ENCODE assay signal across 8 mouse cellular contexts in the genomic region with DNA sequence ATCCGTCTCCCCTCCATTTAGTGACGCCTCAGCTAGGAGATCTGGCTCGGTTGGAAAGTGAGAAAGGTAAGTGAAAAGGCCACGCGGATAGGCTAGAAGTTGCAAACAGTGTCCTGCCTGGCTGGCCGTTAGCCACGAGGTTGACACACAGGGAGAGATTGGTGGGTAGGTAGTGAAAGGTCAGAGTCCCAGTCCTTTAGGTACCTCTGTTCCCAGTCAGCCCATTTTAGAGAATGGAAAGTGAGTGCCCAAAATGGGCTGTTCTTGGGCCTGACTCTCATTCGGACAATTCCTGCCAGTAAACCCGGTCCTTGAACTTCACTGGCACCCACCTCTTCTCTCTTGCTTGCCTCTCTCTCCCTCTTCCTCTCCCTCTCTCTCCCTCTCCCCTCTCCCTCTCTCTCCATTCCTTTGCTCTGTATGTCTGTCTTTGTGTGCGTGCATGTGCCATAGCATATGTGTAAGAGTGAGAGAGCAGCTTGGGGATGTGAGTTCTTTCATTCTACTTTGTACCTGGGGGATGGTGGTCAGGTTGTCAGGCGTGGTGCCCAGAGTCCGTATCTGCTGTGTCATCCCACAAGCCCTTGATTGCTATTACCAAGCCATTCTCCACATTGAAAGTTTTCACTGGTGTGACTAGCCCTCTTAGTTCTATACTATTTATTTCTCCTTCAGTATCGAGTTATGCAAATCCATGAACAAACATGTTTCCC. TPM values are rescaled to one million over a fixed set of nuclear protein-coding genes. Genes with fewer than 3 reads are reported as not detected.
A peak's percentile ranks its signal among the peaks of the same experiment; 100 is the strongest.
DNase-seq lines count a peak whose midpoint lies in the region; ATAC-seq and TF ChIP-seq lines count a peak whose summit lies in the region.

A gene (minus strand): TSS at position 4 of the 713 bp plus-strand sequence.

- H3K27ac ChIP-seq in CH12.LX (ENCODE audit: insufficient read depth, low read depth), result peak within 1 kb of the TSS; percentile 47
- H3K27ac ChIP-seq in embryonic facial prominence, embryonic 15.5 days (replicated peaks), result peak within 1 kb of the TSS; percentile 88
- peak within 1 kb of the TSS; percentile 88 for H3K27ac ChIP-seq in heart, postnatal 0 days (ENCODE audit: low read depth)
- H3K27ac ChIP-seq in limb, embryonic 10.5 days, result peak within 1 kb of the TSS; percentile 96
- H3K27ac ChIP-seq in neural tube, embryonic 13.5 days (replicated peaks), result peak within 1 kb of the TSS; percentile 88

- DNase-seq in frontal cortex, postnatal 14 days (ENCODE audit: low spot score in 2 of 2), result no peak
- peak; percentile 29 for DNase-seq in CH12.LX (ENCODE audit: extremely low read depth)
- no peak for DNase-seq in heart, postnatal 0 days (ENCODE audit: low spot score)
- no peak for DNase-seq in limb, embryonic 10.5 days (ENCODE audit: low spot score)
- no peak for DNase-seq in thymus, adult 18-20 months

- peak within 1 kb of the TSS; percentile 90 to 100 (median 93) for H3K4me3 ChIP-seq in CH12.LX (replicated peaks in 1 of 3; ENCODE audit: low read depth in 2 of 3, low read length in 2 of 3, poor library complexity in 1 of 3)
- peak within 1 kb of the TSS; percentile 63 for H3K4me3 ChIP-seq in embryonic facial prominence, embryonic 15.5 days (replicated peaks)
- H3K4me3 ChIP-seq in heart, postnatal 0 days (ENCODE audit: low read depth, low read length), result peak within 1 kb of the TSS; percentile 82
- peak within 1 kb of the TSS; percentile 97 for H3K4me3 ChIP-seq in limb, embryonic 10.5 days
- H3K4me3 ChIP-seq in neural tube, embryonic 13.5 days, result peak within 1 kb of the TSS; percentile 85

- H3K4me2 ChIP-seq in CH12.LX (ENCODE audit: insufficient read depth, low read depth, poor library complexity, severe bottlenecking), result peak within 1 kb of the TSS; percentile 94
- H3K4me2 ChIP-seq in embryonic facial prominence, embryonic 15.5 days (replicated peaks), result peak within 1 kb of the TSS; percentile 75
- peak within 1 kb of the TSS; percentile 82 for H3K4me2 ChIP-seq in heart, postnatal 0 days (ENCODE audit: low read depth, low read length)
- peak within 1 kb of the TSS; percentile 83 for H3K4me2 ChIP-seq in neural tube, embryonic 13.5 days

- dilution Hi-C loops in CH12.LX (cut with MboI; ENCODE audit: extremely low pct_ligation_motif_present, extremely low pct_unique_long_range_greater_than_20kb, low sequenced_read_pairs), result no loop called here

- TF ChIP-seq POLR2A in CH12.LX (IDR thresholded peaks at IDR 0.05; ENCODE audit: low read depth, low read length), result no peak; the same call in 1 of the 2 replicates

- H3K27me3 ChIP-seq in CH12.LX (replicated peaks), result no peaks in the 10 kb centered on the region
- no peaks in the 10 kb centered on the region for H3K27me3 ChIP-seq in embryonic facial prominence, embryonic 15.5 days
- H3K27me3 ChIP-seq in heart, postnatal 0 days (ENCODE audit: control insufficient read depth, insufficient read depth, low read length), result no peaks in the 10 kb centered on the region
- H3K27me3 ChIP-seq in limb, embryonic 10.5 days (ENCODE audit: low read depth, poor library complexity, severe bottlenecking), result no peaks in the 10 kb centered on the region
- no peaks in the 10 kb centered on the region for H3K27me3 ChIP-seq in neural tube, embryonic 13.5 days

- in situ Hi-C loops in CH12.LX (cut with MboI; ENCODE audit: low pct_ligation_motif_present, low pct_unique_long_range_greater_than_20kb, low sequenced_read_pairs), result no loop called here

- peaks cover 11 to 40% of the 10 kb centered on the region in 2 experiments for H3K4me1 ChIP-seq in CH12.LX (ENCODE audit: control insufficient read depth in 1 of 2, insufficient read depth in 2 of 2)
- H3K4me1 ChIP-seq in embryonic facial prominence, embryonic 15.5 days, result peaks cover 30% of the 10 kb centered on the region
- H3K4me1 ChIP-seq in heart, postnatal 0 days (ENCODE audit: control insufficient read depth, insufficient read depth), result peaks cover 25% of the 10 kb centered on the region
- peaks cover 30% of the 10 kb centered on the region for H3K4me1 ChIP-seq in limb, embryonic 10.5 days
- peaks cover 32% of the 10 kb centered on the region for H3K4me1 ChIP-seq in neural tube, embryonic 13.5 days (replicated peaks)

- no peak for TF ChIP-seq CTCF in CH12.LX (conservative IDR thresholded peaks at IDR 0.05 in 1 of 2, IDR thresholded peaks at IDR 0.05 in 1 of 2; ENCODE audit: low read depth in 2 of 2, low read length in 2 of 2)
- TF ChIP-seq CTCF in heart, postnatal 0 days (IDR thresholded peaks at IDR 0.05; ENCODE audit: low read depth), result no peak

- peak; percentile 22; the same call in 1 of the 2 replicates for ATAC-seq in frontal cortex, adult (ENCODE audit: low TSS enrichment)
- ATAC-seq in embryonic facial prominence, embryonic 15.5 days (ENCODE audit: insufficient number of reproducible peaks, low FRiP score, low TSS enrichment, low read depth), result peak; percentile 11; the same call in 1 of the 2 replicates
- peak; percentile 14 for ATAC-seq in heart, postnatal 0 days (ENCODE audit: insufficient read depth, low read depth)
- peak; percentile 68 for ATAC-seq in neural tube, embryonic 13.5 days (ENCODE audit: low read depth)

- H3K79me2 ChIP-seq in CH12.LX (replicated peaks; ENCODE audit: control insufficient read depth, extremely low read depth, insufficient read depth, poor library complexity, severe bottlenecking), result peaks cover 45% of the 10 kb centered on the region

- TF ChIP-seq RAD21 in CH12.LX (IDR thresholded peaks at IDR 0.05; ENCODE audit: low read depth, low read length), result no peak

- H3K36me3 ChIP-seq in CH12.LX (replicated peaks in 1 of 2; ENCODE audit: control insufficient read depth in 1 of 2, insufficient read depth in 1 of 2, low read length in 1 of 2), result peaks cover 13 to 45% of the 10 kb centered on the region in 2 experiments
- H3K36me3 ChIP-seq in embryonic facial prominence, embryonic 15.5 days, result peaks cover 18% of the 10 kb centered on the region
- peaks cover 31% of the 10 kb centered on the region for H3K36me3 ChIP-seq in heart, postnatal 0 days (replicated peaks; ENCODE audit: control insufficient read depth, insufficient read depth, low read length)
- H3K36me3 ChIP-seq in limb, embryonic 10.5 days, result peaks cover 35% of the 10 kb centered on the region
- H3K36me3 ChIP-seq in neural tube, embryonic 13.5 days, result peaks cover 17% of the 10 kb centered on the region

- no peaks in the 10 kb centered on the region for H3K9me3 ChIP-seq in CH12.LX (replicated peaks; ENCODE audit: low read length)
- no peaks in the 10 kb centered on the region for H3K9me3 ChIP-seq in embryonic facial prominence, embryonic 15.5 days (replicated peaks)
- H3K9me3 ChIP-seq in heart, postnatal 0 days (replicated peaks; ENCODE audit: control insufficient read depth, low read length), result no peaks in the 10 kb centered on the region
- no peaks in the 10 kb centered on the region for H3K9me3 ChIP-seq in limb, embryonic 10.5 days (replicated peaks)
- no peaks in the 10 kb centered on the region for H3K9me3 ChIP-seq in neural tube, embryonic 13.5 days

- WGBS in embryonic facial prominence, embryonic 15.5 days, result 20% methylated on average over 13 of the region's 13 CpGs
- WGBS in heart, postnatal 0 days, result 15% methylated on average over 13 of the region's 13 CpGs
- WGBS in limb, embryonic 10.5 days, result 21% methylated on average over 13 of the region's 13 CpGs
- 19% methylated on average over 13 of the region's 13 CpGs for WGBS in neural tube, embryonic 13.5 days

- H3K9ac ChIP-seq in CH12.LX (ENCODE audit: insufficient read depth, low read depth), result peak within 1 kb of the TSS; percentile 96
- H3K9ac ChIP-seq in embryonic facial prominence, embryonic 15.5 days, result peak within 1 kb of the TSS; percentile 86
- H3K9ac ChIP-seq in heart, postnatal 0 days (replicated peaks; ENCODE audit: low read depth, low read length), result peak within 1 kb of the TSS; percentile 93
- H3K9ac ChIP-seq in neural tube, embryonic 13.5 days, result peak within 1 kb of the TSS; percentile 83

- no peak for TF ChIP-seq EP300 in CH12.LX (IDR thresholded peaks at IDR 0.05; ENCODE audit: low read length)
- no peak for TF ChIP-seq EP300 in heart, postnatal 0 days (IDR thresholded peaks at IDR 0.05; ENCODE audit: low read depth)

TF ChIP-seq in CH12.LX, 34 proteins besides CTCF, POLR2A, EP300 and RAD21:
- TF ChIP-seq MAX (IDR thresholded peaks at IDR 0.05; ENCODE audit: low read length) (no peak), MAFK (IDR thresholded peaks at IDR 0.05; ENCODE audit: insufficient replicate concordance, low read length) (peak; percentile 39; the same call in 1 of the 2 replicates), IRF4 (IDR thresholded peaks at IDR 0.05; ENCODE audit: low read depth, low read length) (no peak), NRF1 (IDR thresholded peaks at IDR 0.05; ENCODE audit: low read depth, low read length) (peak; percentile 38; the same call in 1 of the 2 replicates)

RNA-seq across cellular contexts. Expression of the gene that starts here (rescaled TPM):
- total RNA-seq in CH12.LX (2012; rRNA removed) (34.4 and 36.7 TPM in 2 replicates), CH12.LX (2014; rRNA removed) (21.9 and 25.0 TPM in 2 replicates)
- 106 and 115 TPM in 2 replicates for polyA plus RNA-seq in CH12.LX (2012; ENCODE audit: insufficient read length, low read depth)
- polyA plus RNA-seq in embryonic facial prominence, embryonic 15.5 days (2015; fragmentation: Nextera tagmentation; extraction: Ambion mirVana), result 144 and 167 TPM in 2 replicates
- 57.8 and 91.8 TPM in 2 replicates for total RNA-seq in heart, postnatal 0 days (2014; rRNA removed; ENCODE audit: low replicate concordance)
- polyA plus RNA-seq in heart, postnatal 0 days (2015; fragmentation: Nextera tagmentation; extraction: Ambion mirVana), result 60.5 and 61.4 TPM in 2 replicates
- 223 and 240 TPM in 2 replicates for polyA plus RNA-seq in limb, embryonic 10.5 days (2016; fragmentation: Nextera tagmentation; extraction: Ambion mirVana)
- 117 and 135 TPM in 2 replicates for polyA plus RNA-seq in neural tube, embryonic 13.5 days (2015; fragmentation: Nextera tagmentation; extraction: Ambion mirVana)

Comparison
In these comparisons a context has a peak if more than half of its experiments do, and no peak if none do; other contexts are left out.
1. ATAC-seq: peak in every context shown above with its lines; median percentile 68 in neural tube, embryonic 13.5 days; 22 in frontal cortex, adult; 14 in heart, postnatal 0 days; 11 in embryonic facial prominence, embryonic 15.5 days.